Mouse (Mus musculus) cortical plate, adult 2 months (tissue): ENCODE data around the gene Gps2. TPM values are rescaled to one million over a fixed set of nuclear protein-coding genes. Genes with fewer than 3 reads are reported as not detected.

Experiments
- H3K27ac ChIP-seq: fragments of 200-500 bp; 2 replicates; pipeline ENCODE4 v1.5.1; 2012; ENCODE audit warnings: low read length, control low read depth, inconsistent platforms; ENCODE audit not compliant: insufficient read depth
- H3K4me1 ChIP-seq: fragments of 200-500 bp; 2 replicates; pipeline ENCODE4 v1.6.1; 2011; ENCODE audit warnings: low read length; ENCODE audit not compliant: control insufficient read depth, insufficient read depth
- H3K4me3 ChIP-seq: fragments of 200-500 bp; 2 replicates; pipeline ENCODE4 v1.5.1; 2011; ENCODE audit warnings: mild to moderate bottlenecking, low read length, control low read depth; ENCODE audit not compliant: insufficient read depth
- CTCF ChIP-seq: fragments of 200-500 bp; IDR thresholded peaks from 2 replicates; pipeline ENCODE4 v1.5.1; 2011; ENCODE audit warnings: mild to moderate bottlenecking, control low read depth, low read length; ENCODE audit not compliant: insufficient read depth; ENCODE audit errors: extremely low read depth
- POLR2A ChIP-seq: fragments of 200-500 bp; IDR thresholded peaks from 2 replicates; pipeline ENCODE4 v1.6.1; 2011; ENCODE audit warnings: mild to moderate bottlenecking, low read length, control low read depth; ENCODE audit not compliant: insufficient read depth; ENCODE audit errors: extremely low read depth
- polyA plus RNA-seq: library from polyadenylated mRNA; depleted of rRNA; stranded (reverse); fragments of >200 nt; gene quantifications from 2 replicates; pipeline ENCODE4 v1.2.3, GENCODE M21; 2012; rRNA removed

The Gps2 gene
- 53.5 and 55.2 TPM in 2 replicates for polyA plus RNA-seq

DNA sequence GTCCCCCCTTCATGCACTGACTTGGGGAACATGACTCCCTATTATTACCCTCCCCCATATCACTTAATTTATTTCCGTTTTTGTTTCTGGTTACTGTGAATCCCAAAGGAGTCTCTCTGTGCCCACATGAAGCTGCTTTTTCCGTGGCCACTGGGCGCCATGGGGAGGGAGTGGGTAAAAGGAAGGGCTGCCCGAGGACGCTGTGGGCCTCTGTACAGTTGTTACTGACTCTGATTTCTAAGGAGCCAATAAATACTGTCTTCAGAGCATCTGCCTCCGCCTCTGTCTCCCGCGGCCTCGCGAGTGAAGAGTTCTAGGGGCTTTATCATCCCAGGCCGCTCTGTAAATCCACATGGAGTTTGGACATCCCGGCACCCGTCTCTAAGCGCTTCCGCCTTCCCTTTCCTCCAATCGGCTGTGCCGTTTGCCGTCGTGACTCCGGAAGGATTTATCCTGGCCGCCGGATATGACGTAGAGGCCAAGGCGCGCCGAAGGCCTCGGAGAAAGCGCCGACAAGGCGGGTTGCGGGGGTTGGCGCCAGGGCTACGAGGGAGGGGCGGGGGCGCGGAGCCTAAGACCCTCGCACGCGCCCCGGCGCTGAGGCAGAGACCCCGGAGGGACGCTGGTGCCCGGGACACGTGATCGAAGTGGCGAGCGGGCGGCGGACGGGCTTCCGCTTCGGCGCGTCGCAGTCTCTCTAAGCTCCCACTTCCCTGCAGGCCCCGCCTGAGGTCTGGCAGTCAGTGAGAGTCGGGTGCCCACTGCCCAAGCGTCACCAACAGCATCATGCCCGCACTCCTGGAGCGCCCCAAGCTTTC is at the start of gene Gps2:
TSS of gene Gps2 (plus strand) at position 335 of the 818 bp plus-strand sequence.
- TF ChIP-seq CTCF: no peak
- peak; percentile 40; the same call in 1 of the 2 replicates for TF ChIP-seq POLR2A
- peaks cover 2% of the 10 kb centered on the region; the same call in 1 of the 2 replicates for H3K4me1 ChIP-seq
- peak within 1 kb of the TSS; percentile 38 for H3K27ac ChIP-seq
- H3K4me3 ChIP-seq: peak within 1 kb of the TSS; percentile 81

DNA sequence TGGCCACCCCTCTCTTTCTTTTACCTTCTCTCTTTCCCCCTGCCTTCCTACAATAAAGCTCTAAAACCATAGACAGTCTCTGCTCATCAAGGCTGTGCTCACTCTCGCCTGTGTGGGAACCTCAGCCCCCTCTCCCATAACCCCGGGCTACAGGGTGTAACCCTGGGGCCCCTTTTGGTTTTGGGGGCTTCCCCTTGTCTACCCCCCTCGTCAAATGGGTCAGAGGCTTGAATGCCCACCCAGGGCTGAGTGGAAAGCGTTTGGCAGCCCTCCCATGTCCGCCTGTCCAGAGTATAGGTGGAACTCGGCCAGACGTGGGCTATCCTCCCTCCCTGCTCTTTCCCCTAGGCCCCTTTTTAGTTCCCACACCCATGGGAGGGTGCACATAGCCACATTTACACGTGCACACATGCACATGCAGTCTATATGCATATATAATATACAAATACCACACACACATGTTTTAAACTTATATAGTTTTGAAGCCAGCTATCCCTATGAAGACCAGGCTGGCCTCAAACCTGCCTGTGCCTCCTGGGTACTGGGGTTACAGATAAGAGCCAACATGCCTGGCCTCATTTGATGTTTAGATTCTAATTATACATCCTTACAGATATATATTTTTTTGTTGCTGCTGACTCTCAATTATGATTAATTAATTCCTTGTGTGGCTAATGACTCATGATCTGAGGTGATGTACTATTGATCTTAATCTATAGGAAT is 49.4 kb upstream of the Gps2 start:
- H3K4me1 ChIP-seq: peaks cover 2% of the 10 kb centered on the region; the same call in 1 of the 2 replicates
- TF ChIP-seq POLR2A (no peak), CTCF (no peak)
- H3K4me3 ChIP-seq: no peak overlapping the region
- no peak overlapping the region for H3K27ac ChIP-seq

GRCm38 (mm10) chr11:69865561-69865960 is 48.1 kb upstream of the Gps2 start:
- H3K4me1 ChIP-seq: peaks cover 2% of the 10 kb centered on the region; the same call in 1 of the 2 replicates
- H3K4me3 ChIP-seq: no peak overlapping the region
- TF ChIP-seq POLR2A: no peak
- TF ChIP-seq CTCF: no peak

DNA sequence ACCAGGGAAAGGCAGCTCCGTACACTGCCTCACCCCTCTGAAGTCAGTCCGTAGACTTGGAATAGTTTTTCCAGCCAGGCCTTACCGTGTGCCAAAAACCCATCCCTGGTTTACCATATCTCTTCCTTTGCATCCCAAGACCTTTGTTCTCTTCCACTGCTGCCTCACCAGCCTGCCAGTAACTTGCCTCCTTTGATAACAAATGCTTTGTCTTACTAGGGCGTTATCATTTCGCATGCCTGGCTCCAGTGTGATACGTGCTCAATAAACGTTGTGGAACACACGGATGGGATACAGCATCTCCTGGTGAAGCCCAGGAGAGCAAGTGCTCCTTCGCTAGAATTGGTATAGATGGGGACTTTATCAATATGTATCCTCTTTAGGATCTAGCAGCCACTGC is 46.4 kb upstream of the Gps2 start:
- H3K4me1 ChIP-seq: peaks cover 2% of the 10 kb centered on the region; the same call in 1 of the 2 replicates
- no peak overlapping the region for H3K4me3 ChIP-seq
- TF ChIP-seq POLR2A (no peak), CTCF (no peak)
- no peak overlapping the region for H3K27ac ChIP-seq

More at GRCm38 (mm10) chr11:69865561-69865960, 48.1 kb upstream of the Gps2 start:
- H3K27ac ChIP-seq: no peak overlapping the region

- Histone ChIP-seq H3K4me1 (peaks cover 2% of the 10 kb centered on the region; the same call in 1 of the 2 replicates), H3K4me3 (no peak overlapping the region), H3K27ac (no peak overlapping the region)
- no peak for TF ChIP-seq POLR2A
Observed at GRCm38 (mm10) chr11:69870289-69871069, 43.2 kb upstream of the Gps2 start.

DNA sequence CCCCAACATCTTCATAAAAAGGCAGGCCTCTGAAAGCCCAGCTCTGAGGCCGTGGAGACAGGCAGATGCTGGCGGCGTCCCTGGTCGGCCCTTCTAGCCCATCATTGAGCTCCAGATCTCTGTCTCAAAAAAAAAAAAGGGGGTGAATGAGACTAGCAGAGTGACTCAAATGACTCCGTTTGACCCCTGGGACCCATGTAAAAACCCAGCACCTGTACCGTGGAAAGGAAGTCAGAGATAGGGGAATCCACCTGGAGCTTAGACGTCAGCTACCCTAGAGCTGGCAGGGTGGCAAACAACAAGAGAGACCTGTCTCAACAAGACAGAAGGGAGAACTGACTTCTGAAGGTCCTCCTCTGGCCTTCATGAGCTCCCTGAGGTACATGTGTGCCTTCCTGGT is 41.9 kb upstream of the Gps2 start:
- no peak overlapping the region for H3K4me3 ChIP-seq
- no peak overlapping the region for H3K27ac ChIP-seq
- TF ChIP-seq POLR2A: no peak
- no peak for TF ChIP-seq CTCF
- no peaks in the 10 kb centered on the region for H3K4me1 ChIP-seq

- H3K4me3 ChIP-seq: no peak overlapping the region
- TF ChIP-seq CTCF (no peak), POLR2A (no peak)
Observed at GRCm38 (mm10) chr11:69872451-69872850, 41.2 kb upstream of the Gps2 start.

GRCm38 (mm10) chr11:69876186-69876585 is 37.5 kb upstream of the Gps2 start:
- no peaks in the 10 kb centered on the region for H3K4me1 ChIP-seq
- H3K27ac ChIP-seq: no peak overlapping the region
- TF ChIP-seq POLR2A (no peak), CTCF (no peak)
- H3K4me3 ChIP-seq: no peak overlapping the region

More at GRCm38 (mm10) chr11:69872451-69872850, 41.2 kb upstream of the Gps2 start:
- H3K4me1 ChIP-seq: no peaks in the 10 kb centered on the region
- H3K27ac ChIP-seq: no peak overlapping the region

GRCm38 (mm10) chr11:69876867-69877266 is 36.8 kb upstream of the Gps2 start:
- H3K4me3 ChIP-seq: no peak overlapping the region
- H3K27ac ChIP-seq: no peak overlapping the region
- H3K4me1 ChIP-seq: no peaks in the 10 kb centered on the region
- TF ChIP-seq POLR2A (no peak), CTCF (peak; percentile 71)
